Mouse (Mus musculus): ENCODE data around the gene Rerg. TPM values are rescaled to one million over a fixed set of nuclear protein-coding genes. Genes with fewer than 3 reads are reported as not detected.

Rerg gene
- total RNA-seq, 2 experiments from 2014 or later = 42.1 to 47.8 TPM

GRCm38 (mm10) chr6:137025461-137025860, 144.8 kb downstream of the Rerg start:
- no peak for DNase-seq (ENCODE audit: low spot score in 2 of 2)

DNA sequence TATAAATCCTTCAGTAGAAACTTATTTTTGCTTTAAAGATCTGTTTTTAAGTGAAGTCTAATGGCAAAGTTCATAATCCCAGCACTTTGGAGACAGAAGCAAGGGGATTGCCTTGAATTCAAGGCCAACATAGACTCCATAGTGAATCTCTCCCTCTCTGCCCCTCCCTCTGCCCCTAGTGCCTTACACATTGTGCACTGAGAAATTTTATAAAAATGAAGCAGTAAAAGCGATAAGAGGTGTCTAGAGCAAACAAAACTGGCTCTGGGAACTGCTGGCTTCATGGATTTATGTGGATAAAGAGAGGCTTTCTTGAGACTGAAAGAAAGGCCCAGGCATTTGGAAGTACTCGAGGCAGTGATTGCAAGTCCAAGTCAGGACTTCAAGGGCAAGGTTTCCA, 145.8 kb downstream of the Rerg start:
- no peak for DNase-seq (ENCODE audit: low spot score in 2 of 2)

DNA sequence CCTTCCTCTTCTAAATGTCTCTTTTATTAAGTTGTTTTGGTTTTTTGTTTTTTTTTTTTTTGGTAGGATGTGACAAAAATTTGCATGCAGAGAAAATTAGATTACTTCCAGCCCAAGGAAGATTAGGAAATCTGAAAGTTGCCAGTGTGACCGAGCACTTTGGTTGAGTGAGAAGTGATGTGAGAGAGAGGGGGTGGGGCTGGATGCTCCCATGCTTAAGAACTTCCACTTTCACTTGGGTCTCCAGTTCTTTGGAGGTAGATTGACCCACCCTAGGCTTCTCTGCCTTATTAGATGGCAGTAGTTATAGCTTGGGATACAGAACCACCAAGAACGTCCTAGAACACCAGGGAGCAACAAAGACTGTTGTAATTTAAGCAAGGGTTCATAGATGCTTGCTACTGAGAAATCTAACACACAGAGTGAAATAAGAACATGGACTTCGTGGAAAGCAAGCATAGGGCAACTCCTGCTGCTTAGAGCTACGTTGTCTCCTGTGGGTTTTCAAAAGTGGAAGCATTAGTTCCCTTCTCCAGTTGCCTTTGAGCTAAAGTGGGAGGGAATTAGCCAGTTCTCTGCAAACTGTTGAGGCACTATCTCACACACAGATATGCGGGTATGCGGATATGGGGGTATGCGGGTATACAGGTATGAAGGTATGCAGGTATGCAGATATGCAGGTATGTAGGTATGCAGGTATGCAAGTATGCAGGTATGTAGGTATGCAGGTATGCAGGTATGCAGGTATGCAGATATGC, 152.9 kb downstream of the Rerg start:
- DNase-seq (ENCODE audit: low spot score in 2 of 2) = no peak

DNA sequence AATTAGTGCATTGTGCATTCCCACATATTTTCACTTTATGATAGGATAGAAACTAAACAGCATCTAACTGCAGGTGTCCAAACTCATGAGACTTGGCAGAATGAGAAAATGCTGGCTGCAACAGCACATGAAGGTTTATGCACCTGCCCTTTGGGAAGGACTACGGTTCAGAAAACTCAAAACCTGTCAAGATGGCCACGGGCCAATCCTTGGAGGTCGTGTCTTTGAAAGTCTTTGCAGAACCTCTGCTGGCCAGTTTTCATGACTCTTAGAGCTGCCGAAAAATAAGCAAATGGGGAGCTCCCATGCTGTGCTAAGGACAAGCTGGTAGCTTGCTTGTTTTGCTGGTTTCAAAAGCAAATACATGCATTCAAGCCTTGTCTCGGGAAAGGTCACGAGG, 156.0 kb downstream of the Rerg start:
- no peak for DNase-seq (ENCODE audit: low spot score in 2 of 2)

GRCm38 (mm10) chr6:137011187-137011586, 159.1 kb downstream of the Rerg start:
- no peak for DNase-seq (ENCODE audit: low spot score in 2 of 2)

Other genes starting within 250 kb of the Rerg start
- gene Erp27, start 248.3 kb downstream of the Rerg start, total RNA-seq (2021) = 1 to 10 TPM in 1 of 2 experiments, under 1 TPM in 1; 0.69 to 1.1 TPM
- 1 to 10 TPM; 1.2 to 1.8 TPM for gene Pde6h, start 246.7 kb downstream of the Rerg start, total RNA-seq (2021)
- 10 to 100 TPM; 12.4 to 12.6 TPM for gene Arhgdib, start 228.6 kb downstream of the Rerg start, total RNA-seq (2021)
- 10 to 100 TPM; 76.3 to 78.7 TPM for gene Ptpro, start 81.8 kb upstream of the Rerg start, total RNA-seq (2021)